ENCODE assay signal across 25 mouse cellular contexts in genomic region chr9:32168546-32169137, GRCm38 (mm10). TPM values are rescaled to one million over a fixed set of nuclear protein-coding genes. Genes with fewer than 3 reads are reported as not detected.
DNase-seq lines count a peak whose midpoint lies in the region; ATAC-seq and TF ChIP-seq lines count a peak whose summit lies in the region.
"Had no signal": no experiment of that assay in that cellular context is flagged by ENCODE, and none has a peak within 500 bp of the region (broad histone marks: within the 10 kb centered on the region; RNA-seq: fewer than 3 reads in every experiment).

No protein-coding gene starts in this region.

- DNase-seq in kidney, adult 2 months, result peak; percentile 89
- DNase-seq in kidney, adult 9 months, result peak; percentile 88
- DNase-seq in kidney, postnatal 14 days, result peak; percentile 80
- peak; percentile 75 for DNase-seq in testis, postnatal 14 days (ENCODE audit: low spot score)
- no peak for DNase-seq in layer of hippocampus, postnatal 36 days
- DNase-seq: adrenal gland, adult 2 months; B cell, adult 2 months; cerebellum, adult 9-10 months; cerebellum, postnatal 36 days; gastrocnemius, postnatal 14 days; layer of hippocampus, adult 9-11 months; left cerebral cortex, postnatal 4 days; liver, postnatal 0 days; lung, postnatal 10 days; right cerebral cortex, postnatal 25 days; thymus, adult 18-20 months; thymus, postnatal 25 days had no signal

- ATAC-seq in megakaryocyte-erythroid progenitor cell, adult 5-6 weeks (replicated peaks; ENCODE audit: low FRiP score, low TSS enrichment, poor library complexity, severe bottlenecking), result no peak
- ATAC-seq: forebrain, embryonic 14.5 days; hindbrain, embryonic 16.5 days; liver, embryonic 12.5 days; liver, postnatal 0 days; midbrain, embryonic 15.5 days had no signal

- no peak for TF ChIP-seq CTCF in kidney, adult 2 months (conservative IDR thresholded peaks at IDR 0.05; ENCODE audit: insufficient read depth, insufficient read length, low read depth, low read length)

- no peak for TF ChIP-seq POLR2A in kidney, adult 2 months (IDR thresholded peaks at IDR 0.05; ENCODE audit: low read depth, low read length)

- H3K4me3 ChIP-seq in kidney, adult 2 months (ENCODE audit: insufficient read depth, low read depth, low read length), result no peak overlapping the region
- H3K4me3 ChIP-seq: left cerebral cortex, adult 2 months; liver, embryonic 12.5 days; midbrain, embryonic 15.5 days; stomach, embryonic 15.5 days had no signal

- H3K36me3 ChIP-seq in kidney, adult 2 months (ENCODE audit: control insufficient read depth, insufficient read depth, low read length), result no peaks in the 10 kb centered on the region
- H3K36me3 ChIP-seq: liver, embryonic 12.5 days; midbrain, embryonic 15.5 days; stomach, embryonic 15.5 days had no signal

- WGBS in kidney, adult 2 months, result 58% methylated on average over 5 of the region's 5 CpGs

- peaks cover 8% of the 10 kb centered on the region for H3K4me1 ChIP-seq in kidney, adult 2 months (ENCODE audit: control insufficient read depth, insufficient read depth, low read length)
- H3K4me1 ChIP-seq: midbrain, embryonic 15.5 days; stomach, embryonic 15.5 days had no signal

- H3K27ac ChIP-seq in kidney, adult 2 months (ENCODE audit: insufficient read depth, low read depth, low read length), result peak overlapping the region; percentile 86
- H3K27ac ChIP-seq: left cerebral cortex, adult 2 months; liver, embryonic 12.5 days; macrophage; midbrain, embryonic 15.5 days; stomach, embryonic 15.5 days had no signal

- no peaks in the 10 kb centered on the region for H3K27me3 ChIP-seq in kidney, adult 2 months (replicated peaks; ENCODE audit: control insufficient read depth, insufficient read depth, low read length)
- H3K27me3 ChIP-seq: liver, embryonic 12.5 days; midbrain, embryonic 15.5 days; stomach, embryonic 15.5 days had no signal

RNA-seq across cellular contexts. Expression of gene Arhgap32, which starts 52.7 kb away (rescaled TPM):
- polyA plus RNA-seq in kidney, adult 2 months (2012; rRNA removed), result 9.5 and 10.1 TPM in 2 replicates
- 100 to 1,000 TPM; 231 to 245 TPM for total RNA-seq in layer of hippocampus, postnatal 36 days (2021)
- total RNA-seq in megakaryocyte-erythroid progenitor cell, adult 5-6 weeks (2014; fragmentation: Nextera tagmentation), result 0.24 and 0.59 TPM in 2 replicates
- 0.38 and 10.4 TPM in 2 replicates for total RNA-seq in megakaryocyte-erythroid progenitor cell, adult 5-6 weeks (2017)

Comparison
In these comparisons a context has a peak if more than half of its experiments do, and no peak if none do; other contexts are left out.
1. DNase-seq: peak in kidney, adult 2 months (single experiment), kidney, adult 9 months (single experiment), kidney, postnatal 14 days (single experiment) and testis, postnatal 14 days (single experiment); none in layer of hippocampus, postnatal 36 days (0 of 2).
2. RNA of gene Arhgap32, which starts 52.7 kb away (total RNA-seq): 231 to 245 TPM in layer of hippocampus, postnatal 36 days; 0.24 to 10.4 TPM in megakaryocyte-erythroid progenitor cell, adult 5-6 weeks; every median in the first group is over 10 times any median in the second.